Mouse (Mus musculus): ENCODE data around the gene Rxrb.
"Not testable (repeated sequence)": the region's sequence is repeated elsewhere in the genome, so short reads cannot be mapped to it uniquely, and the experiment has no call there.

Gene Rxrb

GRCm38 (mm10) chr17:34031465-34032173, at the start of gene Rxrb, which contains the start of gene Slc39a7:
TSS of gene Rxrb (plus strand) at chr17:34031812.
TSS of gene Slc39a7 (minus strand) at chr17:34031682.
- DNase-seq = peak; percentile 97

GRCm38 (mm10) chr17:33982136-33982535, 49.5 kb upstream of the Rxrb start:
- peak in 1 of 2 experiments; percentile 63 for DNase-seq

GRCm38 (mm10) chr17:33991788-33992664, 39.6 kb upstream of the Rxrb start:
- no peak for DNase-seq

GRCm38 (mm10) chr17:33994959-33995358, 36.7 kb upstream of the Rxrb start:
- no peak for DNase-seq

- no peak for DNase-seq
These were observed 36.0 kb upstream of the Rxrb start for GRCm38 (mm10) chr17:33995651-33996050.

GRCm38 (mm10) chr17:33997025-33997424, 34.6 kb upstream of the Rxrb start:
- DNase-seq = not testable (repeated sequence)

- DNase-seq = not testable (repeated sequence)
These were observed 32.9 kb upstream of the Rxrb start for GRCm38 (mm10) chr17:33998697-33999096.

- peak; percentile 20 to 25 for DNase-seq
These were observed 32.1 kb upstream of the Rxrb start for GRCm38 (mm10) chr17:33999341-34000149.

- DNase-seq = peak; percentile 79 to 87
These were observed 31.5 kb upstream of the Rxrb start, which contains the start of gene H2-K1 for GRCm38 (mm10) chr17:34000150-34000537. TSS of gene H2-K1 (minus strand) at chr17:34000347.

- DNase-seq = not testable (repeated sequence)
These were observed 30.8 kb upstream of the Rxrb start for GRCm38 (mm10) chr17:34000796-34001195.

- DNase-seq = peak; percentile 35 to 44
These were observed 28.2 kb upstream of the Rxrb start for GRCm38 (mm10) chr17:34003426-34003825.

- no peak for DNase-seq
These were observed 25.0 kb upstream of the Rxrb start for GRCm38 (mm10) chr17:34006570-34006969.

GRCm38 (mm10) chr17:34010156-34010555, 21.5 kb upstream of the Rxrb start:
- no peak for DNase-seq

- DNase-seq = no peak
These were observed 18.2 kb upstream of the Rxrb start for GRCm38 (mm10) chr17:34013436-34013835.

- DNase-seq = no peak
These were observed 9.8 kb upstream of the Rxrb start for GRCm38 (mm10) chr17:34021539-34022413.

GRCm38 (mm10) chr17:34022414-34022783, 9.2 kb upstream of the Rxrb start:
- no peak for DNase-seq

GRCm38 (mm10) chr17:34022987-34023386, 8.6 kb upstream of the Rxrb start:
- no peak for DNase-seq

- DNase-seq = no peak
These were observed 7.9 kb upstream of the Rxrb start for GRCm38 (mm10) chr17:34023678-34024077.

- DNase-seq = peak; percentile 81 to 85
These were observed 7.2 kb upstream of the Rxrb start, which contains the start of gene Ring1 for GRCm38 (mm10) chr17:34024317-34024821. TSS of gene Ring1 (minus strand) at chr17:34024680.

- peak in 1 of 2 experiments; percentile 57 for DNase-seq
These were observed 6.5 kb upstream of the Rxrb start for GRCm38 (mm10) chr17:34024861-34025755.
